Mouse (Mus musculus) embryonic facial prominence, embryonic 13.5 days (tissue): ENCODE measurements around the gene Mt1. TPM values are rescaled to one million over a fixed set of nuclear protein-coding genes. Genes with fewer than 3 reads are reported as not detected.
A peak's percentile ranks its signal among the peaks of the same experiment; 100 is the strongest.
"Not testable (repeated sequence)": the region's sequence is repeated elsewhere in the genome, so short reads cannot be mapped to it uniquely, and the experiment has no call there.

Experiments used
- ATAC-seq: fragments of 200-750 bp; cut with Nextera tagmentation; 2 replicates; pipeline ENCODE4 v1.8.0; 2017; ENCODE audit warnings: low read depth; ENCODE audit not compliant: insufficient number of reproducible peaks, insufficient read depth, low FRiP score, low TSS enrichment
- H3K27ac ChIP-seq: fragments of 300-500 bp; sonication (generic); 2 replicates; pipeline ENCODE4 v1.5.1; 2015; ENCODE audit warnings: moderate library complexity, mild to moderate bottlenecking, inconsistent platforms
- H3K27me3 ChIP-seq: fragments of 300-500 bp; sonication (generic); 2 replicates; pipeline ENCODE4 v1.6.1; 2015; ENCODE audit warnings: mild to moderate bottlenecking, inconsistent platforms
- H3K36me3 ChIP-seq: fragments of 300-500 bp; sonication (generic); 2 replicates; pipeline ENCODE4 v1.6.1; 2015; ENCODE audit warnings: mild to moderate bottlenecking, inconsistent platforms
- H3K4me1 ChIP-seq: fragments of 300-500 bp; sonication (generic); 2 replicates; pipeline ENCODE4 v1.6.1; 2015; ENCODE audit warnings: inconsistent platforms
- H3K4me2 ChIP-seq: fragments of 300-500 bp; sonication (generic); 2 replicates; pipeline ENCODE4 v1.6.1; 2015; ENCODE audit warnings: moderate library complexity, mild to moderate bottlenecking, inconsistent platforms
- H3K4me3 ChIP-seq: fragments of 300-500 bp; sonication (generic); 2 replicates; pipeline ENCODE4 v1.5.1; 2015; ENCODE audit warnings: mild to moderate bottlenecking, inconsistent platforms
- H3K9ac ChIP-seq: fragments of 300-500 bp; sonication (generic); 2 replicates; pipeline ENCODE4 v1.6.1; 2015; ENCODE audit warnings: mild to moderate bottlenecking, inconsistent platforms
- H3K9me3 ChIP-seq: fragments of 300-500 bp; sonication (generic); 2 replicates; pipeline ENCODE4 v1.6.1; 2016; ENCODE audit warnings: inconsistent platforms
- WGBS: fragments of 180-500 bp; shearing (Covaris S2); methylation state at CpG from one replicate; pipeline ENCODE4 v1.1.7; 2015; ENCODE audit warnings: mixed read lengths; 5-methylcytosine and 5-hydroxymethylcytosine counted together
- polyA plus RNA-seq: library from polyadenylated mRNA; unstranded; fragments of >200 nt; fragmentation: Nextera tagmentation; extraction: Ambion mirVana; gene quantifications from 2 replicates; pipeline ENCODE4 v1.2.1, GENCODE M21; 2015

Gene Mt1
- polyA plus RNA-seq, 1 experiment from 2014 or later, result 133 TPM

GRCm38 (mm10) chr8:94152513-94153300, 26.2 kb upstream of the Mt1 start, which contains the start of gene Mt3:
Gene Mt3, plus strand, starts transcription at chr8:94152607.
- Histone ChIP-seq H3K4me1 (peaks cover 12% of the 10 kb centered on the region), H3K9me3 (no peaks in the 10 kb centered on the region), H3K9ac (0 out of 2 replicates have a peak within 1 kb of the TSS, but pooled peaks have one; percentile 40), H3K4me2 (peak within 1 kb of the TSS; percentile 57), H3K4me3 (peak within 1 kb of the TSS; percentile 29), H3K27me3 (peaks cover 37% of the 10 kb centered on the region), H3K36me3 (no peaks in the 10 kb centered on the region), H3K27ac (no peak within 1 kb of the TSS)
- ATAC-seq, result no peak; the same call in 1 of the 2 replicates
- WGBS, result 2% methylated on average over 29 of the region's 29 CpGs

GRCm38 (mm10) chr8:94153451-94153850, 25.4 kb upstream of the Mt1 start:
- H3K27ac ChIP-seq, result no peak overlapping the region
- WGBS, result 20% methylated on average over 7 of the region's 7 CpGs
- peaks cover 37% of the 10 kb centered on the region for H3K27me3 ChIP-seq
- no peak overlapping the region for H3K4me3 ChIP-seq
- no peak overlapping the region for H3K9ac ChIP-seq
- H3K4me1 ChIP-seq, result peaks cover 12% of the 10 kb centered on the region
- ATAC-seq, result no peak
- no peak overlapping the region for H3K4me2 ChIP-seq
- no peaks in the 10 kb centered on the region for H3K36me3 ChIP-seq
- no peaks in the 10 kb centered on the region for H3K9me3 ChIP-seq

- no peak for ATAC-seq
- H3K4me3 ChIP-seq, result no peak overlapping the region
- H3K4me2 ChIP-seq, result no peak overlapping the region
- no peaks in the 10 kb centered on the region for H3K9me3 ChIP-seq
- no peaks in the 10 kb centered on the region for H3K36me3 ChIP-seq
- no peak overlapping the region for H3K27ac ChIP-seq
- H3K4me1 ChIP-seq, result peaks cover 12% of the 10 kb centered on the region
- peaks cover 37% of the 10 kb centered on the region for H3K27me3 ChIP-seq
- H3K9ac ChIP-seq, result no peak overlapping the region
- 46% methylated on average over 6 of the region's 6 CpGs for WGBS
These were observed 24.3 kb upstream of the Mt1 start for GRCm38 (mm10) chr8:94154537-94154936.

GRCm38 (mm10) chr8:94156092-94156491, 22.8 kb upstream of the Mt1 start:
- Histone ChIP-seq H3K9me3 (no peaks in the 10 kb centered on the region), H3K36me3 (no peaks in the 10 kb centered on the region), H3K4me2 (no peak overlapping the region), H3K27me3 (peaks cover 33% of the 10 kb centered on the region), H3K4me1 (peaks cover 12% of the 10 kb centered on the region), H3K4me3 (no peak overlapping the region), H3K27ac (no peak overlapping the region; the same call in 1 of the 2 replicates), H3K9ac (no peak overlapping the region)
- ATAC-seq, result no peak
- 70% methylated on average over 4 of the region's 4 CpGs for WGBS

- not testable (repeated sequence) for ATAC-seq, H3K27ac ChIP-seq, H3K9ac ChIP-seq, H3K9me3 ChIP-seq, H3K4me3 ChIP-seq, H3K36me3 ChIP-seq, H3K4me2 ChIP-seq, H3K4me1 ChIP-seq
- peaks cover 17% of the 10 kb centered on the region for H3K27me3 ChIP-seq
- 75% methylated on average over 8 of the region's 8 CpGs for WGBS
These were observed 13.1 kb upstream of the Mt1 start for GRCm38 (mm10) chr8:94165772-94166171.

GRCm38 (mm10) chr8:94167244-94167643, 11.6 kb upstream of the Mt1 start:
- peaks cover 10% of the 10 kb centered on the region for H3K4me1 ChIP-seq
- H3K4me3 ChIP-seq, result no peak overlapping the region
- no peaks in the 10 kb centered on the region for H3K36me3 ChIP-seq
- H3K9me3 ChIP-seq, result no peaks in the 10 kb centered on the region
- H3K27ac ChIP-seq, result no peak overlapping the region
- H3K9ac ChIP-seq, result peak overlapping the region; percentile 37; the same call in 1 of the 2 replicates
- H3K4me2 ChIP-seq, result peak overlapping the region; percentile 39; the same call in 1 of the 2 replicates
- ATAC-seq, result no peak
- H3K27me3 ChIP-seq, result peaks cover 32% of the 10 kb centered on the region
- 4% methylated on average over 6 of the region's 6 CpGs for WGBS

GRCm38 (mm10) chr8:94169547-94169946, 9.3 kb upstream of the Mt1 start:
- WGBS, result 79% methylated on average over 5 of the region's 5 CpGs
- Histone ChIP-seq H3K27ac (no peak overlapping the region), H3K9me3 (no peaks in the 10 kb centered on the region), H3K36me3 (no peaks in the 10 kb centered on the region), H3K4me2 (no peak overlapping the region), H3K4me3 (no peak overlapping the region), H3K27me3 (peaks cover 55% of the 10 kb centered on the region), H3K4me1 (peaks cover 23% of the 10 kb centered on the region), H3K9ac (no peak overlapping the region)
- no peak for ATAC-seq

- Histone ChIP-seq H3K4me3 (peak overlapping the region; percentile 50), H3K9me3 (no peaks in the 10 kb centered on the region), H3K4me2 (peak overlapping the region; percentile 93), H3K9ac (no peak overlapping the region), H3K4me1 (peaks cover 23% of the 10 kb centered on the region), H3K36me3 (no peaks in the 10 kb centered on the region), H3K27me3 (peaks cover 73% of the 10 kb centered on the region), H3K27ac (no peak overlapping the region)
- WGBS, result 37% methylated on average over 10 of the region's 10 CpGs
- ATAC-seq, result no peak
These were observed 7.5 kb upstream of the Mt1 start for GRCm38 (mm10) chr8:94171321-94171755.

- H3K36me3 ChIP-seq, result no peaks in the 10 kb centered on the region
- peak within 1 kb of the TSS; percentile 62 for H3K9ac ChIP-seq
- no peaks in the 10 kb centered on the region for H3K9me3 ChIP-seq
- peak within 1 kb of the TSS; percentile 93 for H3K4me2 ChIP-seq
- H3K27me3 ChIP-seq, result peaks cover 82% of the 10 kb centered on the region
- H3K27ac ChIP-seq, result no peak within 1 kb of the TSS
- peaks cover 23% of the 10 kb centered on the region for H3K4me1 ChIP-seq
- peak within 1 kb of the TSS; percentile 50 for H3K4me3 ChIP-seq
- ATAC-seq, result peak; percentile 60; the same call in 1 of the 2 replicates
- under 1% methylated on average over 56 of the region's 56 CpGs for WGBS
These were observed 6.6 kb upstream of the Mt1 start, which contains the start of gene Mt2 for GRCm38 (mm10) chr8:94172075-94172808. Gene Mt2, plus strand, starts transcription at chr8:94172664.

GRCm38 (mm10) chr8:94172809-94173732, 5.8 kb upstream of the Mt1 start:
- peak overlapping the region; percentile 50 for H3K4me3 ChIP-seq
- H3K4me2 ChIP-seq, result peak overlapping the region; percentile 93
- peaks cover 90% of the 10 kb centered on the region for H3K27me3 ChIP-seq
- H3K27ac ChIP-seq, result no peak overlapping the region
- H3K9me3 ChIP-seq, result no peaks in the 10 kb centered on the region
- H3K9ac ChIP-seq, result peak overlapping the region; percentile 62
- 2% methylated on average over 39 of the region's 39 CpGs for WGBS
- no peaks in the 10 kb centered on the region for H3K36me3 ChIP-seq
- H3K4me1 ChIP-seq, result peaks cover 23% of the 10 kb centered on the region
- ATAC-seq, result no peak
